In genomic region chr4:65122841-65123240, GRCm38 (mm10) we compare ENCODE assay signal across 8 mouse cellular contexts. TPM values are rescaled to one million over a fixed set of nuclear protein-coding genes. Genes with fewer than 3 reads are reported as not detected.
DNase-seq lines count a peak whose midpoint lies in the region; ATAC-seq lines count a peak whose summit lies in the region.

No protein-coding gene starts in this region.

- ATAC-seq in heart, embryonic 16.5 days (replicated peaks; ENCODE audit: extremely low read depth, insufficient read depth, low FRiP score): no peak
- no peak for ATAC-seq in embryonic facial prominence, embryonic 12.5 days (ENCODE audit: insufficient number of reproducible peaks, insufficient read depth, low FRiP score, low TSS enrichment)
- ATAC-seq in megakaryocyte progenitor cell, adult 5-6 weeks (replicated peaks; ENCODE audit: poor library complexity): no peak

- H3K4me1 ChIP-seq in heart, embryonic 16.5 days (ENCODE audit: control insufficient read depth, insufficient read depth, low read length): peaks cover 11% of the 10 kb centered on the region
- H3K4me1 ChIP-seq in embryonic facial prominence, embryonic 12.5 days: peaks cover 13% of the 10 kb centered on the region

- no peak overlapping the region for H3K4me3 ChIP-seq in heart, embryonic 16.5 days (ENCODE audit: low read length)
- no peak overlapping the region for H3K4me3 ChIP-seq in embryonic facial prominence, embryonic 12.5 days

- no peaks in the 10 kb centered on the region for H3K36me3 ChIP-seq in heart, embryonic 16.5 days (ENCODE audit: control insufficient read depth, insufficient read depth)
- no peaks in the 10 kb centered on the region for H3K36me3 ChIP-seq in embryonic facial prominence, embryonic 12.5 days

- H3K9me3 ChIP-seq in heart, embryonic 16.5 days (replicated peaks; ENCODE audit: control insufficient read depth, low read length): no peaks in the 10 kb centered on the region
- no peaks in the 10 kb centered on the region for H3K9me3 ChIP-seq in embryonic facial prominence, embryonic 12.5 days

- WGBS in heart, embryonic 16.5 days: 0% methylated on average over 2 of the region's 2 CpGs
- WGBS in embryonic facial prominence, embryonic 12.5 days: 0% methylated on average over 2 of the region's 2 CpGs

- H3K4me2 ChIP-seq in heart, embryonic 16.5 days (ENCODE audit: low read depth, low read length): peak overlapping the region; percentile 88; the same call in 1 of the 2 replicates
- 0 out of 2 replicates have a peak overlapping the region, but pooled peaks have one; percentile 87 for H3K4me2 ChIP-seq in embryonic facial prominence, embryonic 12.5 days (replicated peaks)

- intact Hi-C loops in heart, postnatal 36 days (cut with DNase I): loop anchor here (2.0 to 10.0 kb wide), 2 partner anchors 374 to 588 kb away; no protein-coding TSS in a partner anchor

- H3K27me3 ChIP-seq in heart, embryonic 16.5 days (ENCODE audit: control insufficient read depth, insufficient read depth, low read length): peaks cover 10% of the 10 kb centered on the region
- H3K27me3 ChIP-seq in embryonic facial prominence, embryonic 12.5 days: peaks cover 20% of the 10 kb centered on the region; the same call in 1 of the 2 replicates

- no peak overlapping the region for H3K9ac ChIP-seq in heart, embryonic 16.5 days (ENCODE audit: low read length)
- no peak overlapping the region for H3K9ac ChIP-seq in embryonic facial prominence, embryonic 12.5 days

- no peak overlapping the region for H3K27ac ChIP-seq in heart, embryonic 16.5 days (ENCODE audit: low read length)
- no peak overlapping the region for H3K27ac ChIP-seq in embryonic facial prominence, embryonic 12.5 days

- DNase-seq in heart, postnatal 36 days: no peak
- peak; percentile 45 for DNase-seq in Muller cell, postnatal 12 days (ENCODE audit: inconsistent ontology term)
- DNase-seq in lung, postnatal 10 days: peak; percentile 31
- no peak for DNase-seq in spleen, adult 18-20 months
- no peak for DNase-seq in frontal cortex, postnatal 25 days (ENCODE audit: low spot score in 2 of 2)

RNA-seq across cellular contexts. Expression of gene Pappa, which starts 1.1 kb away (rescaled TPM):
- polyA plus RNA-seq in heart, embryonic 16.5 days (2015; fragmentation: Nextera tagmentation; extraction: Ambion mirVana): 0.35 and 0.37 TPM in 2 replicates
- total RNA-seq in heart, postnatal 36 days (2021): under 1 TPM; 0.43 to 0.50 TPM
- polyA plus RNA-seq in embryonic facial prominence, embryonic 12.5 days (2016; fragmentation: Nextera tagmentation; extraction: Ambion mirVana): 1.7 and 1.9 TPM in 2 replicates
- total RNA-seq in megakaryocyte progenitor cell, adult 5-6 weeks (2015): not detected in 2 replicates
- not detected in 2 replicates for total RNA-seq in megakaryocyte progenitor cell, adult 5-6 weeks (2017)

Comparison
In these comparisons a context has a peak if more than half of its experiments do, and no peak if none do; other contexts are left out.
1. DNase-seq: peak in Muller cell, postnatal 12 days (single experiment) and lung, postnatal 10 days (single experiment); none in heart, postnatal 36 days (0 of 2), spleen, adult 18-20 months (0 of 2) and frontal cortex, postnatal 25 days (0 of 2).